Mouse (Mus musculus): ENCODE measurements at regions not wholly inside any gene's neighbourhood (a gene's known extent, or its start where the extent isn't known, plus 50 kb on each side); places are given as distances from the start of the nearest gene placed in this dataset.

- TF ChIP-seq CTCF (IDR thresholded peaks at IDR 0.05; ENCODE audit: control insufficient read depth, insufficient read depth, insufficient replicate concordance, low read depth, low read length) (no peak), POLR2A (IDR thresholded peaks at IDR 0.05; ENCODE audit: control insufficient read depth, low read depth, low read length) (no peak)
Observed at GRCm38 (mm10) chr1:163483098-163483497, 79.6 kb upstream of the Gorab start.
